Mouse (Mus musculus): ENCODE results near the gene Arfip2. TPM values are rescaled to one million over a fixed set of nuclear protein-coding genes. Genes with fewer than 3 reads are reported as not detected.

Gene Arfip2
- polyA plus RNA-seq, 1 experiment: 122 TPM

DNA sequence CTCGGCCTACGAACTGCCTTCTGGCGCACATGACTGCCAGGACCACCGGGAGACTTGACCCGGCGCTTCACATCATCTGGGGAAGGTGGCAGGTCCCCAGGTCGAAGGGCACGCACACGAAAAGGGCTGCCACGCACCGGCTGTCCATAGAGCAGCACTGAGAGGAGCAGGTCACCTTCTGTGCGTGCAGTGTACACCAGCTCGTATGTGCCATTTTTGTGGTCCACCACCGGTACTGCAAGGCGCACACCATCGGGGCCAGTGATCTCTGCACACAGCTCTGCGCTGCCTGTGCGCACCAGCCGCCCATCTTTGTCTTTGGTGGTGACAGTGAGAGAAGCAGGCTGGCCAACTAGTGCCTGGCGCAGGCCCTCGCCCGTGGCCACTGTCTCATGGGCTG, 22.4 kb downstream of the Arfip2 start:
- peaks cover 3% of the 10 kb centered on the region; the same call in 1 of the 2 replicates for H3K4me1 ChIP-seq (ENCODE audit: control insufficient read depth, insufficient read depth, low read length)
- no peak overlapping the region for H3K27ac ChIP-seq (ENCODE audit: insufficient read depth, low read length)
- no peak for TF ChIP-seq POLR2A (IDR thresholded peaks at IDR 0.05; ENCODE audit: extremely low read depth, insufficient read depth, low read length)
- no peak for TF ChIP-seq CTCF (IDR thresholded peaks at IDR 0.05; ENCODE audit: extremely low read depth, insufficient read depth, low read length)
- H3K4me3 ChIP-seq (ENCODE audit: insufficient read depth, low read length): no peak overlapping the region

DNA sequence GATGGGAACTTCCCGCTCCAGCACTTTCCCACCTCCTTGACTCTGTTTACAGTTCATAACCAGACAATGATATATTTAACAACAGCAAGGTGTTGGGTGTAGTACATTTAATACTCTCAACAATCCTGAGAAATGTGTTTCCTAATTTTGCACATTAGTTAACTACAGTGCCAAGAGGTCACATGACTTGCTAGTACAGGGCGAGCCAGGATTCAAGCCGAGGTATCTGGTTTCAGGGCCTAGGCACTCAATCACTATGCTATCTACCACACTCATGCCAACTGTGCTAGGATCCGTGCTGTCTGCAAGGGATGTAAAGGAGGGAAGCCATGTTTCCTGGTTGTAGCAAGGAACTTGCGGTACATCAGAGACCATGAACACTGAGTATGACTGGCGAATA, 23.7 kb downstream of the Arfip2 start:
- H3K4me3 ChIP-seq (ENCODE audit: insufficient read depth, low read length): no peak overlapping the region
- no peak overlapping the region for H3K27ac ChIP-seq (ENCODE audit: insufficient read depth, low read length)
- no peaks in the 10 kb centered on the region for H3K4me1 ChIP-seq (ENCODE audit: control insufficient read depth, insufficient read depth, low read length)
- TF ChIP-seq POLR2A (IDR thresholded peaks at IDR 0.05; ENCODE audit: extremely low read depth, insufficient read depth, low read length): no peak
- TF ChIP-seq CTCF (IDR thresholded peaks at IDR 0.05; ENCODE audit: extremely low read depth, insufficient read depth, low read length): no peak

DNA sequence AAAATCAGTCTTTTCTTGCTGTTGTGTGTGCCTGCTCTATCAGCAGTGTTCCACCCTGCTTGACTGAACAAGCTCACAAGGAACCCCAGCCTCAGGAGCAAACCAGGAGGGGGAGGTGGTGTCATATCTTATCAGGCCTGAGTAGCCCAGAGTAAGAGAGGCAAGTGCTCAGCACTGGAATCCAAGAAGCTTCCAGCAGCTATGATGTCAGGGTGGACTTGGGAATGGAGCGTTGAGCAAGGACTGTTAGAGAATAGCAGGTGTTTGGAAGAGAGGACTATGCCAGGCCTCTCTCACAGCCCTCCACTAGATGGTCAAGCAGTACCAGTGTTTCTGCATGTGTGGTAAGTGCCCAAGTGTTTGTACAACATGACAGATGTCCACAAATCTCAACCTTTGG, 24.5 kb downstream of the Arfip2 start:
- TF ChIP-seq CTCF (IDR thresholded peaks at IDR 0.05; ENCODE audit: extremely low read depth, insufficient read depth, low read length) (no peak), POLR2A (IDR thresholded peaks at IDR 0.05; ENCODE audit: extremely low read depth, insufficient read depth, low read length) (no peak)
- H3K27ac ChIP-seq (ENCODE audit: insufficient read depth, low read length): no peak overlapping the region
- no peak overlapping the region for H3K4me3 ChIP-seq (ENCODE audit: insufficient read depth, low read length)
- H3K4me1 ChIP-seq (ENCODE audit: control insufficient read depth, insufficient read depth, low read length): no peaks in the 10 kb centered on the region

DNA sequence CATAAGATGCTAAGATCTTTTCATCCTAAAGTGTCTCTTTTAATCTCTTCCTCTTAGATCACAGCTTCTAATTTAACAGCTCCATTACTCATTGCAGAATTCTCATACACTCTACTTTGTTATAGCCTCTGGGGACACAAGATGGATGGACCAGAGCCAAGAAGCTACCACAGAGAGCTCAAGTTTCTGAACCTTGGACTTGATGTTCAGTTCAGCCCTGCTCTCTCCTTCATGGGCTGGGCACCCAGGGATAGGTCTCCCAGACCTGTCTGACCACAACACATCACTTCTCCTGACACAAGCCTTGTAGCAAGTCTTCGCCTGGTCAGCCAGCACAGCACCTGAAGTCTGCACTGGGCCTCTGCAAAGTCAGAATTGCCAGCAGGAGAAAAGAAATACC, 25.8 kb downstream of the Arfip2 start:
- H3K4me1 ChIP-seq (ENCODE audit: control insufficient read depth, insufficient read depth, low read length): no peaks in the 10 kb centered on the region
- TF ChIP-seq CTCF (IDR thresholded peaks at IDR 0.05; ENCODE audit: extremely low read depth, insufficient read depth, low read length) (no peak), POLR2A (IDR thresholded peaks at IDR 0.05; ENCODE audit: extremely low read depth, insufficient read depth, low read length) (no peak)
- no peak overlapping the region for H3K27ac ChIP-seq (ENCODE audit: insufficient read depth, low read length)
- H3K4me3 ChIP-seq (ENCODE audit: insufficient read depth, low read length): no peak overlapping the region

DNA sequence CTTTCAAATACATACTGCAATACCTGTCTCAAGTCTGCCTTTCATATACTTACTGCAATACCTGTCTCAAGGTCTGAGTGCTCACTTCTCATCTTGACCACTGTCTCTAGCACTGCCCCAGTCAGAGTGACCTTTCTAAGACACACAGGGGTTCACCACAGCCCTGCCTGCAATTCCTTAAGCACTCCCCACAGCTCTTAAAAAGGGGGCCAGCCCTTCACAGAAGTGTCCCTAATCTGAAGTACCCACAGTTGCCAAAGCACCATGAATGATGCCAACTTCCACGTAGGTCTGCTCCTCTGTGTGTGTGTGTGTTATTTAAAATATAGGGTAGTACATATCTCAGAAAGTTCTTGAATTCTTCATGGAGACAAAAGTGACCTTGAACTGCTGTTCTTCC, 28.4 kb downstream of the Arfip2 start:
- Histone ChIP-seq H3K4me1 (ENCODE audit: control insufficient read depth, insufficient read depth, low read length) (no peaks in the 10 kb centered on the region), H3K4me3 (ENCODE audit: insufficient read depth, low read length) (no peak overlapping the region), H3K27ac (ENCODE audit: insufficient read depth, low read length) (no peak overlapping the region)
- TF ChIP-seq POLR2A (IDR thresholded peaks at IDR 0.05; ENCODE audit: extremely low read depth, insufficient read depth, low read length): no peak
- TF ChIP-seq CTCF (IDR thresholded peaks at IDR 0.05; ENCODE audit: extremely low read depth, insufficient read depth, low read length): no peak

DNA sequence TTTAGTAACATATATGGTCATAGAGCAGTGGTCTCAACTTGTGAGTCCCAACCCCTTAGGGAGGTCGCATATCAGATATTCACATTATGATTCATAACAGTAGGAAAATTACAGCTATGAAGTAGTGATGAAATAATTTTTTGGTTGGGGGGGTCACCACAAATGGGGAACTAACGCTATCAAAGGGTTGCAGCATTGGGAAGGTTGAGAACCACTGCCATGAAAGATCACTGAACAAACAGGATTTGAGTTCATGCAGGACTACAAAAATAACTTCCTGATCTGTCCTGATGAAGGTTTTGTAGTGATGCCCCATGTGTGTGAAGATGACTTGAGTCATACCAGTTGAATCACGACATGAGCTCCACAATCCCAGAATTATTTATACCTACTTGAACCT, 31.7 kb downstream of the Arfip2 start:
- Histone ChIP-seq H3K27ac (ENCODE audit: insufficient read depth, low read length) (no peak overlapping the region), H3K4me1 (ENCODE audit: control insufficient read depth, insufficient read depth, low read length) (no peaks in the 10 kb centered on the region), H3K4me3 (ENCODE audit: insufficient read depth, low read length) (no peak overlapping the region)
- no peak for TF ChIP-seq CTCF (IDR thresholded peaks at IDR 0.05; ENCODE audit: extremely low read depth, insufficient read depth, low read length)
- TF ChIP-seq POLR2A (IDR thresholded peaks at IDR 0.05; ENCODE audit: extremely low read depth, insufficient read depth, low read length): no peak

DNA sequence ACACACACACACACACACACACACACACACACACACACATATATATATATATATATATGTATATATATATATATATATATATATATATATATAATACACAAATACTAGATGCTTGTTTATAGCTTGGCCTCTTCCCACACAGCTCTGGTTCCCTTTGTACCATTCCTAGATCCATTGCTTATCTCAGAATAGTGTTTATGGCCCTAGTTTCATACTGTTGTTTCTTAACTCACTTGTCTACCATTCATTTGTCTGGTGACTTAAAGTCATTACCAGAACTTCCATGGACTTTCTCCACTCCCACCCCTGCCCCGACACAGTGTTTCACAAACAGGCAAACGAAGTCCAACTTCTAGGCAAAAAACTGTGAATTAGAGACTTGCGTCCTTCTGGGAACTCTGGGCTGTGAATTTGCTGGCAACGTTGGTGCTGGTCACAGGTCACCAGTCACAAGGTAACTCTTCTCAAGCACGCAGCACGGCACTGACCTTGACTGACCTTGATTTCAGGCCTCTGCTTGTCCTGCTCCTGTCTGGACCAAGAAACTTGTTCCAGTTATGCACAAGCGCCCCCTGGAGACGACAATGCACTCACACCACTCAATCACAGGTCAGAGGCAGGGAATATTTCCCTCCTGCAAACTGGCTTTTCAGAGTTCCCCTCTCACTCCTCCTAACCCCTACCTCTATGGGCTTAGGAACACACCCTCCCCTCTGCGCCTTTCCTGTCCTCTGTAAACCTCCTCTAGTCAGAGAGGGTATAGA, 37.2 kb downstream of the Arfip2 start:
- TF ChIP-seq CTCF (IDR thresholded peaks at IDR 0.05; ENCODE audit: extremely low read depth, insufficient read depth, low read length) (peak; percentile 79), POLR2A (IDR thresholded peaks at IDR 0.05; ENCODE audit: extremely low read depth, insufficient read depth, low read length) (no peak)
- H3K4me3 ChIP-seq (ENCODE audit: insufficient read depth, low read length): no peak overlapping the region
- no peak overlapping the region for H3K27ac ChIP-seq (ENCODE audit: insufficient read depth, low read length)

DNA sequence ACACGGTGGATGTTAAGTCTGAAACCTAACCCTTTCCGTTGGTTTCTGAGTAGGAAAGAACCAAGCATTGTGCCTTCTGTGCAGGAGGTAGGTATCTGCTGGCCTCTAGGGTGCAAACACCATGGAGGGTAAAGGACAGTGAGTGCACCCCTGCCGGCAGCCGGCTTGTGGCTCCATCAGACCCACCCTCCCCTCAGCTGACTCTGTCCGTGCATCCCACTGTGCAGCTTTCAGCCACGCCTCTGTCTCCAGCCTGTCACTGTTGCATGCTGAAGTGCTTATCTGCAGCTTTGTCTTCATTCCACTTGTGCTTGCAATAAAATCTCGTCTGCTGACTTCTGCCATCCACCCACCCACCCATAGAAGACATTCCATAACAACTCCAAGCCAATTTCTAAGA, 50.1 kb downstream of the Arfip2 start:
- no peak overlapping the region for H3K4me3 ChIP-seq (ENCODE audit: insufficient read depth, low read length)
- TF ChIP-seq POLR2A (IDR thresholded peaks at IDR 0.05; ENCODE audit: extremely low read depth, insufficient read depth, low read length) (no peak), CTCF (IDR thresholded peaks at IDR 0.05; ENCODE audit: extremely low read depth, insufficient read depth, low read length) (no peak)
- no peak overlapping the region for H3K27ac ChIP-seq (ENCODE audit: insufficient read depth, low read length)
- H3K4me1 ChIP-seq (ENCODE audit: control insufficient read depth, insufficient read depth, low read length): no peaks in the 10 kb centered on the region

More for the DNA sequence above, 37.2 kb downstream of the Arfip2 start:
- no peaks in the 10 kb centered on the region for H3K4me1 ChIP-seq (ENCODE audit: control insufficient read depth, insufficient read depth, low read length)

DNA sequence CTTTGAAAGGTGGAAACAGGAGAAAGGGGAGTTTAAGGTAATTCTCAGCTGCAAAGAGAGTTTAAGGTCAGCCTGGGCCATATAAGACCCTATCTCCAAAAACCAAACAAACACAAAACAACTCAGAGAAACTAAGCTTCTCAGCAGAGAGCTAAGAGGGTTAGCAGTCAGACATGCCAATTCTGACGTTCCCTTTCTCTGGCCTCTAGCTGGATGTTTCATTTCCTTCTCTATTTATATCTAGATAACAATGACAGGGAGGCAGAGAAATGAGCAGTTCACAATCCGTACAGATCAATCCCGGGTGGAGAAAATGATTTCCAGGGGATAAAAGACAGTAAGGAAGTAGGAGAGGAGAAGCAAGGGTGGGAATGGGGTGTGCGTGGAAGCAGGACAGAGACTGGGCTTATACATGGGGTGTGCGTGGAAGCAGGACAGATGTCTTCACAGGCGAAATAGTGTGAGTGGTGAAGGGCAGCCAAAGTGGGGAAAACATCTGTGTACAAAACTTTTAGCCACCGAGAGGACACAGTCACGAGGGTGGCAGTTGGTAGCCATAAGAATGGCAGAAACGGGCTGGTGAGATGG, 51.8 kb downstream of the Arfip2 start:
- H3K27ac ChIP-seq (ENCODE audit: insufficient read depth, low read length): no peak overlapping the region
- no peak overlapping the region for H3K4me3 ChIP-seq (ENCODE audit: insufficient read depth, low read length)
- TF ChIP-seq CTCF (IDR thresholded peaks at IDR 0.05; ENCODE audit: extremely low read depth, insufficient read depth, low read length) (no peak), POLR2A (IDR thresholded peaks at IDR 0.05; ENCODE audit: extremely low read depth, insufficient read depth, low read length) (no peak)
- H3K4me1 ChIP-seq (ENCODE audit: control insufficient read depth, insufficient read depth, low read length): no peaks in the 10 kb centered on the region

Other genes starting within 250 kb of the Arfip2 start
- 48.8 and 50.2 TPM in 2 replicates for gene Fam160a2, start 240.4 kb downstream of the Arfip2 start, polyA plus RNA-seq (2012; rRNA removed)
- gene Cnga4, start 235.8 kb downstream of the Arfip2 start, polyA plus RNA-seq (2012; rRNA removed): 1.8 and 2.3 TPM in 2 replicates
- gene Cckbr, start 214.7 kb downstream of the Arfip2 start, polyA plus RNA-seq (2012; rRNA removed): 99.5 and 100 TPM in 2 replicates
- gene Cavin3, start 158.1 kb downstream of the Arfip2 start, polyA plus RNA-seq (2012; rRNA removed): 30.9 and 32.1 TPM in 2 replicates
- 93.2 and 93.3 TPM in 2 replicates for gene Smpd1, start 86.1 kb downstream of the Arfip2 start, polyA plus RNA-seq (2012; rRNA removed)
- 564 and 565 TPM in 2 replicates for gene Apbb1, start 58.8 kb downstream of the Arfip2 start, polyA plus RNA-seq (2012; rRNA removed)
- 0.93 and 0.94 TPM in 2 replicates for gene Hpx, start 40.3 kb downstream of the Arfip2 start, polyA plus RNA-seq (2012; rRNA removed)
- gene Trim3, start 6.8 kb downstream of the Arfip2 start, polyA plus RNA-seq (2012; rRNA removed): 152 and 176 TPM in 2 replicates
- gene Timm10b, start 360 bp downstream of the Arfip2 start, polyA plus RNA-seq (2012; rRNA removed): 123 and 138 TPM in 2 replicates
- 56.6 and 57.3 TPM in 2 replicates for gene Gm45799, start 136 bp upstream of the Arfip2 start, polyA plus RNA-seq (2012; rRNA removed)
- gene Dnhd1, start 10.4 kb upstream of the Arfip2 start, polyA plus RNA-seq (2012; rRNA removed): 7.9 and 8.0 TPM in 2 replicates
- 153 TPM in 2 replicates for gene Ilk, start 96.2 kb upstream of the Arfip2 start, polyA plus RNA-seq (2012; rRNA removed)
- gene Rrp8, start 97.0 kb upstream of the Arfip2 start, polyA plus RNA-seq (2012; rRNA removed): 8.4 and 10.0 TPM in 2 replicates
- gene Taf10, start 103.9 kb upstream of the Arfip2 start, polyA plus RNA-seq (2012; rRNA removed): 174 and 179 TPM in 2 replicates
- 92.3 and 93.2 TPM in 2 replicates for gene Tpp1, start 111.8 kb upstream of the Arfip2 start, polyA plus RNA-seq (2012; rRNA removed)
- 4.2 and 5.2 TPM in 2 replicates for gene Dchs1, start 147.2 kb upstream of the Arfip2 start, polyA plus RNA-seq (2012; rRNA removed)
- 143 and 155 TPM in 2 replicates for gene Mrpl17, start 170.7 kb upstream of the Arfip2 start, polyA plus RNA-seq (2012; rRNA removed)